Mouse (Mus musculus): ENCODE data around the gene Hunk. TPM values are rescaled to one million over a fixed set of nuclear protein-coding genes. Genes with fewer than 3 reads are reported as not detected.
A peak's percentile ranks its signal among the peaks of the same experiment; 100 is the strongest.

Hunk gene
- polyA plus RNA-seq, 1 experiment from 2014 or later = 23.0 TPM

DNA sequence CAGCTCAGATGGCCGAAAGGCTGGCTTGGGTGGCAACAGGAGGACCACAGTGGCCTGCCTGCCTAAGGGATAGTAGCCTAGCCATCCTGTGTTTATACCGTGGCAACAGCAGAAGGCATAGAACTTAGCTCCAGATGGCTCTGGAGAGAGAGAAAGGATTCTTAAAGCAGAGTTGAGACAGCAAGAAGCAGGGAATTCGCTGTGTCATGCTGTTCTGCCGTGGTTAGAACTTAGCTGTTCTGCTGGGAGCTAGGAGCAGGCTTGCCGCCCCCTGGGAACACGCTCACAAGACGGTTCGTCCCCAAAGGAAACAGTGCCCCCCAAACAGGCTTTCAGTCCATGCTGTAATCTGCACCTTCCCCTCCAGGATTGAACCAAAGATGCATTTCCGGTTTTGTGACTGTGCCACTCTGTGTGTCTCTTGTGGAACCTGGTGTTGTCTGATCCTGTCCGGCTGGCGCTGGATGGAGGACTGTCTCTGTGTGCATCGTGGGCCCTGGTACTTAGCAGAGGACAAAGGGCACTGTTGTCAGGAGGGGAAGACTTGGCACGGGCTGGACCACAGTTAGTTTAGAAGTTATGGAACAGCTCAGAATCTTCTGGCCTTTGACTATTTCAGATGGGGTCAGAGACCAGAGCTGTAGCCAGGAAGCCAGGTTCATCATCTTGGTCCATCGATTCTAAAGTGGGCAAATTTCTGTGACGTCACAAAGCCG lies 112.1 kb downstream of the Hunk start:
- Histone ChIP-seq H3K27me3 (ENCODE audit: low read depth, poor library complexity, severe bottlenecking) (no peaks in the 10 kb centered on the region), H3K4me3 (no peak overlapping the region), H3K27ac (no peak overlapping the region), H3K9me3 (replicated peaks) (no peaks in the 10 kb centered on the region), H3K4me1 (peaks cover 10% of the 10 kb centered on the region), H3K36me3 (peaks cover 89% of the 10 kb centered on the region)
- WGBS = 91% methylated on average over 16 of the region's 16 CpGs
- no peak for DNase-seq (ENCODE audit: low spot score)

DNA sequence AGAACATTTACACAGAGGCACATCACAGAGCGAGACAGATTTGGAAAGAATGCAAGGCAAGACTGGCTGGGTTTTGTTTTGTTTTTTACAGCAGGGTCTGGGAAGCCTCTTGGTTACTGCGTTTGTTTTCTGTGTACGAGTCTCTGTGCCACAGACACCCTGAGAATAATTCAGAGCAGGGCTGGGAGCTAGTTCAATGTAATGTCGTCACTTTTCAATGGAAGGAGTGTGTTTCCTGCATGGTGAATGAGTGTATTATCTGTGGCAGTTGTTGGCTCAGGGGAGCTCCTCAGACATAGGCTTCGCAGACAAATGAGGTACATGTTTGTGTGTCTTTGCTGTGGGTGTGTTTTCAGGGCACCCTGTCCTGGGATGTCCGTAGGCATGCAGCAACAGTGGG lies 115.0 kb downstream of the Hunk start:
- Histone ChIP-seq H3K9me3 (replicated peaks) (no peaks in the 10 kb centered on the region), H3K36me3 (peaks cover 63% of the 10 kb centered on the region), H3K4me3 (no peak overlapping the region), H3K27me3 (ENCODE audit: low read depth, poor library complexity, severe bottlenecking) (no peaks in the 10 kb centered on the region), H3K27ac (no peak overlapping the region), H3K4me1 (peaks cover 10% of the 10 kb centered on the region)
- DNase-seq (ENCODE audit: low spot score) = no peak
- WGBS = 94% methylated on average over 6 of the region's 6 CpGs

DNA sequence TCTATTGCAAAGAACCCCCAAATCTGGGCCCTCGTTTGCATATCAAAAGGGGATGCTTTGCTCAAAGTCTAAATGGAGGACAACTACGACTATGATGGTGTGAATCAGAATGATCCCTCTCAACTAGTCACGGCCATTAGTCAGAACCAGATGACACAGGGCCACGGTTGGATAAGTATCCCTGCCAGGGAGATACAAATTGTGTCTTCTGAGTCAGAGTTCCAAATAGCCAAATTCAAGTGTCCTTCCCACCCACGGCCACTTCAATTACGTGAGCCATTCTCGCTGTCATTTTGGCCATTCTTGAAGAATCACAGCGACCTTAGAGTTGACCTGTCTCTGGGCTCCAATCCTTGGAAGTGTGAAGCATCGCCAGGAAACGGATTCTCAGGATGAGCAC lies 119.4 kb downstream of the Hunk start:
- H3K27me3 ChIP-seq (ENCODE audit: low read depth, poor library complexity, severe bottlenecking) = no peaks in the 10 kb centered on the region
- no peaks in the 10 kb centered on the region for H3K9me3 ChIP-seq (replicated peaks)
- WGBS = 87% methylated on average over 10 of the region's 10 CpGs
- no peaks in the 10 kb centered on the region; the same call in 1 of the 2 replicates for H3K4me1 ChIP-seq
- DNase-seq (ENCODE audit: low spot score) = no peak
- H3K36me3 ChIP-seq = peaks cover 19% of the 10 kb centered on the region
- H3K4me3 ChIP-seq = no peak overlapping the region
- no peak overlapping the region for H3K27ac ChIP-seq

DNA sequence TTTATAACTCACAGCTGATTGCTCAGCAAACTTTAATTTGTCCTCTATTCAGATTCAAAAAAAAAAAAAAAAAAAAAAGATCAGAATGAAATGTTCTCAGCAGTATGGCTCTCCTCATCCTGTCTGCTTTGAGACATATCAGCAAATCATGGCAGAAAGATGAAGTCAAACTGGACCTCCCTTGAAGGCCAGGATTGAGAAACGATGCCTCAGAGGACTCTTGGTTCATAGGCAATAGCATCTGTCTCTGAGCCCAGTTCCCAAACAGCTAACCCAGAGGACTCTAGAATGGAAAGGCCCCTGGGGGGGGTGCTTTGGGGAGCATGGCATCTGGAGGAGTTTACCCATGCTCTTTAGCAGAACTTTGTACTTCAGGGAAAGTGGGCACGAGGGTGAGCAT lies 119.9 kb downstream of the Hunk start:
- DNase-seq (ENCODE audit: low spot score) = no peak
- no peak overlapping the region for H3K27ac ChIP-seq
- H3K4me1 ChIP-seq = no peaks in the 10 kb centered on the region; the same call in 1 of the 2 replicates
- H3K9me3 ChIP-seq (replicated peaks) = no peaks in the 10 kb centered on the region
- H3K36me3 ChIP-seq = peaks cover 14% of the 10 kb centered on the region
- WGBS = 92% methylated on average over 2 of the region's 2 CpGs
- H3K4me3 ChIP-seq = no peak overlapping the region
- no peaks in the 10 kb centered on the region for H3K27me3 ChIP-seq (ENCODE audit: low read depth, poor library complexity, severe bottlenecking)

DNA sequence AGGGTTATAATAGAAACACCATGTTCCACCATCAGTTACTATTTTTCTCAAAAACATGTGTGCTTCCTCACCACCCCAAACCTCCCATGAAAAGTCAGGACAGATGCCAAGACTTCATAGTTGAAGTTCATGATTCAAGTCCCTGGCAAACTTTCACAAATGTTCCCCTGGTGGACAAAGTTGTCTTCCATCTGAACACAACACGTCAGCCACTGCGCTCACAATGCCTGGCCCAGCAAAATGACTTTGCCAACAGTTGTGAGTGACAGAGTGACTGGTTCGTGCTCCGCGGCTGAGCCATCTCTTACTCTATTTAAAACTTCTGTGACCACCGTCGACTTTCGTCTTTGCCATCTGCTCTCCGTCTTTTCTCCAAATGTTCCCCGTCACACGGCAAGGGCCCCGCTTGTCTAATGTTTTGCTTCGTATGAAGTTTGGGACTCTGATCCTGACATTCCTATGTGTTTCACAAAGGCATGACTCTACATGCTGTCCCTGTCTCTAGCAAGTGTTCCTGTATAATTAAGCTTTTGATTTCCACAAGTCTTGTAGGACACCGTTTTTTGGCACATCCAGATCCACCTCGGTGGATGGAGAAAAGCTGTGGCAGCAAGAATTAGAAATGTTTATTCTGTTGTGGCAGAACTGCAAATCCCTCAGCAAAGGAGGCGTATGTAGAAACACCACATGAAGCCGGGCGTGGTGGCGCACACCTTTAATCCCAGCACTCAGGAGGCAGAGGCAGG lies 125.9 kb downstream of the Hunk start:
- DNase-seq (ENCODE audit: low spot score) = no peak

DNA sequence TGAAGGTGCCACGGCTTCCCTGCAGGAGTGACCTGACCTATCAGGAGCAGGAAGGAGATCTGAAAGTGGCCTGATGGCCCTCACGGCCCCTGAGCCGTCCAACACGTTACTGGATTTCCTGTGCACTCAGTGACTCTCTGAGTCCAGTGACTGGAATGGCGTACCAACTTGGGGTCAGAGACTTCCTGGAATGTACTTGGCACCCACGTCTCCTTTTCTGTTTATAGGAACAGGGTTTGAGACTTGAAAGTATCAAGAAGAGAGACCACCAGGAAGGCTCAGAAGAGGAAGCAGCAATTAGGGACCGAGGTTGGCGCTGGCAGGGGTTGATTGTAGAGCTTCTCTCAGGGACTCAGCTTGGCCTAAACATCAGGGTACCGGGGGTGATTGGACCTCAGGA lies 131.2 kb downstream of the Hunk start:
- Histone ChIP-seq H3K4me1 (peaks cover 50% of the 10 kb centered on the region), H3K27ac (0 out of 2 replicates have a peak overlapping the region, but pooled peaks have one; percentile 73), H3K36me3 (no peaks in the 10 kb centered on the region), H3K9me3 (replicated peaks) (no peaks in the 10 kb centered on the region), H3K27me3 (ENCODE audit: low read depth, poor library complexity, severe bottlenecking) (no peaks in the 10 kb centered on the region), H3K4me3 (no peak overlapping the region)
- 56% methylated on average over 9 of the region's 9 CpGs for WGBS
- no peak for DNase-seq (ENCODE audit: low spot score)

More for the DNA sequence above, 125.9 kb downstream of the Hunk start:
- WGBS = 95% methylated on average over 19 of the region's 19 CpGs
- Histone ChIP-seq H3K4me3 (no peak overlapping the region), H3K9me3 (replicated peaks) (no peaks in the 10 kb centered on the region), H3K36me3 (no peaks in the 10 kb centered on the region), H3K4me1 (peaks cover 2% of the 10 kb centered on the region; the same call in 1 of the 2 replicates), H3K27ac (no peak overlapping the region), H3K27me3 (ENCODE audit: low read depth, poor library complexity, severe bottlenecking) (no peaks in the 10 kb centered on the region)

DNA sequence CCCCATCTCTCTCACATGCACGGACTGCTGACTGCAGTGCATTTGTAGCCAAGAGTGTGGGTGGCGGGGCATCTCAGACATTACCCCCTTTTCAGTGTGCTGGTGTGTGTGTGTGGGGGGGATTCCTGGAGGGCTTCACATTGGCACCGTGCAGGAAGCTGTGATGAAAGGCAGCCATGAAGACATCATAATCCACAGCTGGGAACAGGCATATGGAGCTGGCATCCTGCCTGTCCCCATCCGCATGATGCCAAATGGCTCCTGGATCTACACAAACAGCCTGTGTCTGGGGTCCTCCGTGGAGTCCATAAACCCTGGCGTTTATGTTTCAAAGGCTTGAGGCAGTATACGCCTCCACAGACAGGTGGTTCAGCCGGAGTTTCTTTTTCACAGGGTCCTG lies 132.4 kb downstream of the Hunk start:
- Histone ChIP-seq H3K27me3 (ENCODE audit: low read depth, poor library complexity, severe bottlenecking) (no peaks in the 10 kb centered on the region), H3K36me3 (no peaks in the 10 kb centered on the region), H3K4me1 (peaks cover 60% of the 10 kb centered on the region), H3K4me3 (no peak overlapping the region), H3K27ac (peak overlapping the region; percentile 73), H3K9me3 (replicated peaks) (no peaks in the 10 kb centered on the region)
- no peak for DNase-seq (ENCODE audit: low spot score)
- 76% methylated on average over 8 of the region's 8 CpGs for WGBS

DNA sequence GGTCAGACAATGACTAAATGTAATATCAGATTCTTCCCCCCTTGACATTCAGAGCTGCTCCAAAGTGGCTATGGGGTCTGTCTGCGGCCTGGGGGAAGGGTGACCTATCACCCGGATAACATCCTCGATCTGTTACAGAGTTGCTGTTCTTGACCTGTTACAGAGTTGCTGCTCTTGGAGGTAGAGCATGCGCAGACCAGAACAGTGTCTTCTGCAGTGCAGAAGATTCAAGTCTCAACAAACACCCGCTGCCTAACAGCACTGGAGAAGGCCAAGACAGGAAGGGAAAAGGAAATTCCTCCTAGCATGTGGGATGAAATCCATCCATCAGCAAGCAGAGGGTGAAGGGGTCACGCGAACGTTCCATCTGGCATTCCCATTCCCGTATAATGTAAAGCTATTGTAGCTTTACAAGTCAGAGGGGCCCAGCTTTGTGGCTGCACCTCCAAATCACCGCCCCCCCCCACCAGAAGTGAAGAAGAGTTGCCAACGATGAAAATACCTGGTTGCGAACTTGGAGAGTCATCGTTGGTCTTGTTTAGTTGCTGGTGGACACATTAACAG lies 133.0 kb downstream of the Hunk start:
- H3K27ac ChIP-seq = peak overlapping the region; percentile 73
- no peaks in the 10 kb centered on the region for H3K27me3 ChIP-seq (ENCODE audit: low read depth, poor library complexity, severe bottlenecking)
- WGBS = 74% methylated on average over 13 of the region's 13 CpGs
- H3K36me3 ChIP-seq = no peaks in the 10 kb centered on the region
- no peak for DNase-seq (ENCODE audit: low spot score)
- no peak overlapping the region for H3K4me3 ChIP-seq
- H3K4me1 ChIP-seq = peaks cover 66% of the 10 kb centered on the region
- H3K9me3 ChIP-seq (replicated peaks) = no peaks in the 10 kb centered on the region

DNA sequence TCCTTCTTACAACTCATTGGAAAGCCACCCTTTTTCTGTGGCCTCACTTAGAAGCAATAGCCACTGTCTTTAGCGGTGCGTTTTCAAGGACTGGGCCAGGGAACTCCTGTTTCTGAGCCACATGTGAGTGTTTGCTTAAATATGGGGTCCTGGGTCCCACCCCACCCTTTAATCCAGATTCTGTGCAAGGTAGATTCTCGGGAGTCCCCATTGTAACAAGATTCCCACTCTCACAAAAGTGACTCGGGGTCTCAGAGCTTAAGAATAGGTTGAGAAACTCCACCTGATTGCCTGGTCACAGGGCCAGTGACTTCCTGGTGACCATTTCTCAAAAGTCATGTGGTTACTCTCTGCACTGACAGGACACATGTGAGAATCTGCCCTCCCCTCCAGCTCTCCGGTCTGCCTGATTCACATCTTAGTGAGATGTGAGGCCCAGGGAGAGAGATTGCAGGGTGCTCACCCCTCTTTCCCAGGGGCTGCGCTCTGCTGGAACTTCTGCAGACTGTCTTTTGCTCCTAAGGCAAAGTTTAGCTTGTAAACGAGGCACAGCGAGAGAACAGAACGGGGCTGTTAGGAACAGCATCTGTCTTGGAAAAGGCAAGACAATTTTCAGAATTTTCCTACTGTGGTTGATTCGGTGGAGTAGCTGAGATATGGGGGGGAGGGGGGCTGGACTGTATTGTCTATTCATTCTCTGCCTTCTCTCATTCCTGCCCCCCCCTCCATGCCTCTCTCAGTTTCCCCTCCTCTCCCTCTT lies 135.6 kb downstream of the Hunk start:
- WGBS = 28% methylated on average over 10 of the region's 10 CpGs

DNA sequence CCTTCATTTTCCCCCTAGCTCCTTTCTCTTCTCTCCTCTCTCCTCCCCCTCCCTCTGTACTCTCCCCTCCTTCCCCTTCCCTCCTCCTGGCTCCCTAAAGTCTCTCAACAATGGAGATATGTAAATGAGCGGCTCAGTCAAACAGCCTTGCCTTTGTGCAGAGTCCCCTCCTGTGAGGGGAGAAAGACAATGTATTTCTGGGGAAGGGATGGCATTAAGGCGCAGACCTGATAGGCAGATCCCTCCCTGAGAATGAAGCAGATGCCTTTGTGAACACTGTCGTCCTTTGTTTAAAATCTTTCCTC lies 136.1 kb downstream of the Hunk start:
- Histone ChIP-seq H3K4me3 (no peak overlapping the region), H3K9me3 (replicated peaks) (no peaks in the 10 kb centered on the region), H3K4me1 (peaks cover 66% of the 10 kb centered on the region), H3K27me3 (ENCODE audit: low read depth, poor library complexity, severe bottlenecking) (no peaks in the 10 kb centered on the region), H3K36me3 (no peaks in the 10 kb centered on the region), H3K27ac (peak overlapping the region; percentile 79)
- 35% methylated on average over 3 of the region's 3 CpGs for WGBS
- no peak for DNase-seq (ENCODE audit: low spot score)

More for the DNA sequence above, 135.6 kb downstream of the Hunk start:
- no peaks in the 10 kb centered on the region for H3K9me3 ChIP-seq (replicated peaks)
- no peaks in the 10 kb centered on the region for H3K36me3 ChIP-seq
- H3K4me3 ChIP-seq = no peak overlapping the region
- no peaks in the 10 kb centered on the region for H3K27me3 ChIP-seq (ENCODE audit: low read depth, poor library complexity, severe bottlenecking)
- H3K27ac ChIP-seq = peak overlapping the region; percentile 79
- H3K4me1 ChIP-seq = peaks cover 70% of the 10 kb centered on the region
- no peak for DNase-seq (ENCODE audit: low spot score)

DNA sequence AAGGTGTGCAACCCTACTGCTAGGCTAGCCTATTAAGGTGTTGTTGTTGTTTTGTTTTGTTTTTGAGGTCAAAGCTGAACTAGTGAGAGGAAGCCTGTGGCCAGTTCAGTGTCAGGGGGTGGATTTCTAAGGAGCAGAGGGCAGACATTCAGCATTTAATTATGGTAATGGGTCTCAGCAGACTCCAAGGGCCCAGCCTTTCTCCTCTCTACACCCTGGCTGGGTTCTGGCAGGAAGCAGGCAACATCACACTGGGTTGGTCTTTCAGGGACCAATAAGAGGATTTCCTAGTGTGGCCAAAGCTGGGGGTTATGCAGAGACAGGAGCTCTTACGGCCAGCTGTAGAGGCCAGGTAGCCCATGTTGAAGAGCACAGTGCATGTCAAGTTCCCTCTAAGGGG lies 136.8 kb downstream of the Hunk start:
- no peak overlapping the region for H3K4me3 ChIP-seq
- H3K4me1 ChIP-seq = peaks cover 60% of the 10 kb centered on the region
- 56% methylated on average over 1 of the region's 1 CpGs for WGBS
- H3K36me3 ChIP-seq = no peaks in the 10 kb centered on the region
- peak overlapping the region; percentile 83 for H3K27ac ChIP-seq
- no peaks in the 10 kb centered on the region for H3K9me3 ChIP-seq (replicated peaks)
- DNase-seq (ENCODE audit: low spot score) = no peak
- no peaks in the 10 kb centered on the region for H3K27me3 ChIP-seq (ENCODE audit: low read depth, poor library complexity, severe bottlenecking)

DNA sequence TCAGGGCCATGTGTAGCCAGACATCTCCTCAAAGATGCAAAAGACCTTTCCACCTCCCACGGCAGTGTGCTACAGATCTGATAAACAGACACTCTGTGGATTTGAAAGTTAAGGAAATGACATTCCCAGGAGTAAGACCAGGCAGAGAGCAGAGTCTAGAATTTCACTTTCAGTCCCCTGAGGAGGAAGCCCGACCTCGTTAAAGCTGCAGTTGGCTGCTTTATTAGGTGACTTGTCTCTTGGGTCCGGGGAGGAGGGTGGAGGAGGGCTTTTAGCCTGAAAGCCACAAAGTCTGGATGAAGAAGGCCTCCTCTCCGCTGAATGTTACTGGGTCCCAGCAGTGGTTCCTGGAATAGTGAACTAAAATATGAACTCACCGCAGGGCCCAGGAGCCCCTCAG lies 137.6 kb downstream of the Hunk start:
- peak overlapping the region; percentile 83 for H3K27ac ChIP-seq
- H3K27me3 ChIP-seq (ENCODE audit: low read depth, poor library complexity, severe bottlenecking) = no peaks in the 10 kb centered on the region
- WGBS = 24% methylated on average over 6 of the region's 6 CpGs
- DNase-seq (ENCODE audit: low spot score) = peak; percentile 57
- no peaks in the 10 kb centered on the region for H3K36me3 ChIP-seq
- H3K4me3 ChIP-seq = peak overlapping the region; percentile 3; the same call in 1 of the 2 replicates
- H3K9me3 ChIP-seq (replicated peaks) = no peaks in the 10 kb centered on the region
- peaks cover 58% of the 10 kb centered on the region for H3K4me1 ChIP-seq

DNA sequence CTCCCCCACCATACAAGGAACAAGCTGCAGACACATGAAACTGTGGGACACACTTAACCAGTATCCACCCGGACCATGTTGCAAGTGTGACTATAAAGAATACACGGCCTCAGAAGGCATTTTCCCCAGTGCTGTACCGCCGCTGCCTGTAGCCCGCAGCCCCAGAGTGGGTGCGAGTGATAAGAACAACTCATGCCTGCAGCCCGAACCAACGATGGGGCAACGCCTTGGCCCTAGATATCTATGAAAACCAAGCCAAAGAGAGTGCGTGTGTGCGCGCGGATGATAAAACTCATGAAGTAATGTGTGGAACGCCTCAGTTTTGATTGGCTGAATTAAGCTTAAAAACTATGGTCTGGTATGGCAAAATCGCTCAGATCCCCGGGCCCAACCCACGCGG lies 138.1 kb downstream of the Hunk start:
- 96% methylated on average over 18 of the region's 18 CpGs for WGBS
- no peaks in the 10 kb centered on the region for H3K36me3 ChIP-seq
- no peak for DNase-seq (ENCODE audit: low spot score)
- no peaks in the 10 kb centered on the region for H3K27me3 ChIP-seq (ENCODE audit: low read depth, poor library complexity, severe bottlenecking)
- no peaks in the 10 kb centered on the region for H3K9me3 ChIP-seq (replicated peaks)
- peaks cover 52% of the 10 kb centered on the region for H3K4me1 ChIP-seq
- peak overlapping the region; percentile 83 for H3K27ac ChIP-seq
- no peak overlapping the region for H3K4me3 ChIP-seq
